Mouse (Mus musculus): ENCODE data around the gene Tbca. TPM values are rescaled to one million over a fixed set of nuclear protein-coding genes. Genes with fewer than 3 reads are reported as not detected.

Tbca gene
- polyA plus RNA-seq (2014; fragmentation: Nextera tagmentation; extraction: Ambion mirVana) = 320 and 330 TPM in 2 replicates

GRCm38 (mm10) chr13:94788771-94789649 is at the start of gene Tbca:
Gene Tbca (plus strand): TSS chr13:94788910.
- Histone ChIP-seq H3K9me3 (ENCODE audit: control insufficient read depth, low read length) (no peaks in the 10 kb centered on the region), H3K4me1 (ENCODE audit: control insufficient read depth, insufficient read depth, low read length) (peaks cover 6% of the 10 kb centered on the region), H3K27me3 (ENCODE audit: control insufficient read depth, insufficient read depth, low read length) (no peaks in the 10 kb centered on the region), H3K27ac (replicated peaks; ENCODE audit: low read depth, low read length) (peak within 1 kb of the TSS; percentile 74; the same call in 1 of the 2 replicates), H3K4me3 (ENCODE audit: low read depth, low read length) (peak within 1 kb of the TSS; percentile 89), H3K36me3 (ENCODE audit: control insufficient read depth, insufficient read depth, low read length) (no peaks in the 10 kb centered on the region), H3K4me2 (ENCODE audit: low read depth, severe bottlenecking) (peak within 1 kb of the TSS; percentile 58), H3K9ac (ENCODE audit: low read length) (peak within 1 kb of the TSS; percentile 94)
- DNase-seq (ENCODE audit: low spot score) = peak; percentile 95
- WGBS = under 1% methylated on average over 64 of the region's 81 CpGs
- peak; percentile 93 for ATAC-seq (ENCODE audit: insufficient number of reproducible peaks, low FRiP score, low TSS enrichment, low read depth)

DNA sequence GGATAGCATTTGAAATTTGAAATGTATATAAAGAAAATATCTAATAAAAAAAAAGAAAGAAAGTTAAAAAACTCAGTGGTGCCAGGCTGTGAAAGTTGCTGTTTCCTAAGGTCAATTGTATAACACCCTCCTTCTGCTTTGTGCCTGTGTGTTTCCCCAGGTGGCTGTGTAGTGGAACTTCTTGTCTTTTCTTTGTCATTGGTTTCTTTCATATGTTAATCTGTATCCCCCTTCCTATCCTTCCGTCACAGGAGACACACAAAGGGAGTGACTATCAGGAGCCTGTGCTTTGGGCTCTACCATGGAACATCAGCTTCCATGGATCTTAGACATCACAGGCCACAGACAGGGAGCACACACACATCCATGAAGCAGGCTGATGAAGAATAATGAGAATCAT is 43.5 kb upstream of the Tbca start:
- no peaks in the 10 kb centered on the region for H3K9me3 ChIP-seq (ENCODE audit: control insufficient read depth, low read length)
- no peak overlapping the region for H3K4me2 ChIP-seq (ENCODE audit: low read depth, severe bottlenecking)
- H3K4me3 ChIP-seq (ENCODE audit: low read depth, low read length) = no peak overlapping the region
- H3K9ac ChIP-seq (ENCODE audit: low read length) = no peak overlapping the region
- ATAC-seq (ENCODE audit: insufficient number of reproducible peaks, low FRiP score, low TSS enrichment, low read depth) (no peak), DNase-seq (ENCODE audit: low spot score) (no peak)
- H3K27ac ChIP-seq (replicated peaks; ENCODE audit: low read depth, low read length) = no peak overlapping the region
- H3K4me1 ChIP-seq (ENCODE audit: control insufficient read depth, insufficient read depth, low read length) = no peaks in the 10 kb centered on the region
- no peaks in the 10 kb centered on the region for H3K36me3 ChIP-seq (ENCODE audit: control insufficient read depth, insufficient read depth, low read length)
- WGBS = 63% methylated on average over 1 of the region's 1 CpGs
- no peaks in the 10 kb centered on the region for H3K27me3 ChIP-seq (ENCODE audit: control insufficient read depth, insufficient read depth, low read length)

- Histone ChIP-seq H3K27ac (replicated peaks; ENCODE audit: low read depth, low read length) (no peak overlapping the region), H3K4me2 (ENCODE audit: low read depth, severe bottlenecking) (no peak overlapping the region), H3K27me3 (ENCODE audit: control insufficient read depth, insufficient read depth, low read length) (no peaks in the 10 kb centered on the region), H3K36me3 (ENCODE audit: control insufficient read depth, insufficient read depth, low read length) (no peaks in the 10 kb centered on the region), H3K9ac (ENCODE audit: low read length) (no peak overlapping the region), H3K4me1 (ENCODE audit: control insufficient read depth, insufficient read depth, low read length) (no peaks in the 10 kb centered on the region), H3K4me3 (ENCODE audit: low read depth, low read length) (no peak overlapping the region), H3K9me3 (ENCODE audit: control insufficient read depth, low read length) (no peaks in the 10 kb centered on the region)
- ATAC-seq (ENCODE audit: insufficient number of reproducible peaks, low FRiP score, low TSS enrichment, low read depth) = no peak
- no peak for DNase-seq (ENCODE audit: low spot score)
- 86% methylated on average over 12 of the region's 12 CpGs for WGBS
Observed at GRCm38 (mm10) chr13:94765852-94766251, 22.9 kb upstream of the Tbca start.

DNA sequence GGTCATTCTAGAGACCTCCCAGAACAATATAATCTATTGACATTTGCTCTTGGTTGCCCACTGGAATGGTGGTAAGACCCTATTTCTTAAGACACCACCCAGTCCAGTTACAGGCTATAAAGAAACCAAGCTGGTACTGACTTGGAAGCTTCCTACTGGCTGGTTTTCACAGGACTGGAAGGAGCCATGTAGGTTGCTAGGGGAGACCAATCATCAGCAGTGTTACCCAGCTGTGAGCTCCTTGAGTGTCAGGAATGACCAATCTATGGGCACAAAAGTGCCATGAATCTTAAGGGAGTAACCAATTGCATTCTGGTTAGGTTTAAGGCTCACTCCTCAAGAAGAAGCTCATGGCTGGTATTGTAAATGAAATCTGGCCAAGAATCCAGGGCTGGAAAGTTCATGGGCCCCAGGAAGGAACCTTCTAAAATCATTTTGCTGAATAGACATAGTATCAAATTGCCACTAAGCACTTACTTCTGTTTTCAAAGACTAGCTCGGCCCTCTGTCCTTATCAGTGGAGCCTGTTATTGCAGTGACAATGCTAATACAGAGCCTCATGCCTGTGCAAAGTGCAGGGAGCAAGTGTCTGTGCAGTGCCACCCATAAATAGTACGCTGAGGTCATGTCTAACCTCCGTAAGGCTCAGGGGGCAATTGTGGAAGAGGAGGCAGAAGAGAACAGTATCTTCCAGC is 20.1 kb upstream of the Tbca start:
- Histone ChIP-seq H3K27ac (replicated peaks; ENCODE audit: low read depth, low read length) (no peak overlapping the region), H3K27me3 (ENCODE audit: control insufficient read depth, insufficient read depth, low read length) (no peaks in the 10 kb centered on the region), H3K36me3 (ENCODE audit: control insufficient read depth, insufficient read depth, low read length) (no peaks in the 10 kb centered on the region), H3K9ac (ENCODE audit: low read length) (no peak overlapping the region), H3K4me2 (ENCODE audit: low read depth, severe bottlenecking) (no peak overlapping the region), H3K4me1 (ENCODE audit: control insufficient read depth, insufficient read depth, low read length) (no peaks in the 10 kb centered on the region), H3K4me3 (ENCODE audit: low read depth, low read length) (no peak overlapping the region), H3K9me3 (ENCODE audit: control insufficient read depth, low read length) (no peaks in the 10 kb centered on the region)
- 74% methylated on average over 3 of the region's 3 CpGs for WGBS
- DNase-seq (ENCODE audit: low spot score) = no peak
- ATAC-seq (ENCODE audit: insufficient number of reproducible peaks, low FRiP score, low TSS enrichment, low read depth) = no peak

DNA sequence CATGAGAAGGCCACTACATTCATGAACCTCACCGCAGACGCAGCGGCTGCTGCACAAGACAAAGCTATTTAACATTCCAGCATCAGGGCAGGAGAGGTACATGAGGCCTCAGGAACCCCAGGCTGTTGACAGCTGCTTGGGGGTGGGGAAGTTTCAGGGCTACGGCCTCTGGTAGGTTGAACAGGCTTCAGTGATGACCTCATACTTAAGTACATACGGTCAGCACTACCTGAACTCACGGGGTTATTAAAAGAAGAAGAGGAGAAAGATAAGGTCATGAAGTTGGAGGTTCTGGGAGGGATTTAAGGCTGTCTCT is 19.6 kb upstream of the Tbca start:
- WGBS = 70% methylated on average over 6 of the region's 6 CpGs
- no peak overlapping the region for H3K4me2 ChIP-seq (ENCODE audit: low read depth, severe bottlenecking)
- H3K4me3 ChIP-seq (ENCODE audit: low read depth, low read length) = no peak overlapping the region
- ATAC-seq (ENCODE audit: insufficient number of reproducible peaks, low FRiP score, low TSS enrichment, low read depth) = no peak
- H3K27me3 ChIP-seq (ENCODE audit: control insufficient read depth, insufficient read depth, low read length) = no peaks in the 10 kb centered on the region
- no peak overlapping the region for H3K27ac ChIP-seq (replicated peaks; ENCODE audit: low read depth, low read length)
- H3K36me3 ChIP-seq (ENCODE audit: control insufficient read depth, insufficient read depth, low read length) = no peaks in the 10 kb centered on the region
- no peak for DNase-seq (ENCODE audit: low spot score)
- no peak overlapping the region for H3K9ac ChIP-seq (ENCODE audit: low read length)
- no peaks in the 10 kb centered on the region for H3K9me3 ChIP-seq (ENCODE audit: control insufficient read depth, low read length)
- no peaks in the 10 kb centered on the region for H3K4me1 ChIP-seq (ENCODE audit: control insufficient read depth, insufficient read depth, low read length)

DNA sequence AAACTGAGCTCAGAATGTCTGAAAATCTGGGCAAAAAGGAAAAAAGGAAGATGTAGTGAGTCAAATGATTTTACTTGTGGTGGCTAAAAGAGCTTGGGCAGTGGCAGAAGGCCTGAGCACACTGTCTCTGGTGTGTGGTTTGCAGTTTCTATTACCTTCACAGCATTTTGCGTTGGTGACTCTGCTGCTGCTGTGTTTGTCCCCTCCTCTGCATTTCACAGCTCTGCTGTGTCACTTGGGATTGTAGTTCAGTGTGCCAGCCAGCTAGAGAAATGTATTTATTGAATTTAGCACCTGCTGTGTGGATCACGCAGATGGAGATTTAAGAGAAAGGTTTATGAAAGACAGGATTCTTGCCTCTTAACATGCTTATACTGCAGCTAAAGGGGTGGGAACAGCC is 1.8 kb upstream of the Tbca start:
- no peak overlapping the region for H3K4me3 ChIP-seq (ENCODE audit: low read depth, low read length)
- ATAC-seq (ENCODE audit: insufficient number of reproducible peaks, low FRiP score, low TSS enrichment, low read depth) = no peak
- no peaks in the 10 kb centered on the region for H3K9me3 ChIP-seq (ENCODE audit: control insufficient read depth, low read length)
- no peak for DNase-seq (ENCODE audit: low spot score)
- 64% methylated on average over 2 of the region's 2 CpGs for WGBS
- H3K27me3 ChIP-seq (ENCODE audit: control insufficient read depth, insufficient read depth, low read length) = no peaks in the 10 kb centered on the region
- no peak overlapping the region for H3K9ac ChIP-seq (ENCODE audit: low read length)
- H3K4me2 ChIP-seq (ENCODE audit: low read depth, severe bottlenecking) = no peak overlapping the region
- peaks cover 6% of the 10 kb centered on the region for H3K4me1 ChIP-seq (ENCODE audit: control insufficient read depth, insufficient read depth, low read length)
- H3K36me3 ChIP-seq (ENCODE audit: control insufficient read depth, insufficient read depth, low read length) = no peaks in the 10 kb centered on the region
- H3K27ac ChIP-seq (replicated peaks; ENCODE audit: low read depth, low read length) = no peak overlapping the region

DNA sequence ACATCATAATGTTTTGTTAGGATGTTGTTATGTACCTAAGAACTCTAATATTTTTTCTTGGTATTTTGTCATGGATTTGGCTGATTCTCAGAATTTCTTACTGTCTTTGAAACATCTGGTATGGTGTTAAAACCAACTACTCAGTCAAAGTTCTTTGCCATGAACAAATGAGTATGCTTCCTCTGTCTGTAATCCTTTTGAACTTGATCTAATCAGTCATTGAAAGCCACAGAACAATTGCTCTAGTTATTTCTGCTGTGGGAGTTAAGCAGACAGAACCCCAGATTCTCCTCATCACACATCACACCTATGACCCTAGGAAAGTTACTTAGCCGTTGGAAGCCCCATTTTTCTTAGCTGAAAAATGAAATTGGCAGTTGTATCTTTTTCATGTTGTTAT is 6.0 kb downstream of the Tbca start:
- DNase-seq (ENCODE audit: low spot score) (no peak), ATAC-seq (ENCODE audit: insufficient number of reproducible peaks, low FRiP score, low TSS enrichment, low read depth) (no peak)
- no peaks in the 10 kb centered on the region for H3K36me3 ChIP-seq (ENCODE audit: control insufficient read depth, insufficient read depth, low read length)
- no peak overlapping the region for H3K4me3 ChIP-seq (ENCODE audit: low read depth, low read length)
- H3K27me3 ChIP-seq (ENCODE audit: control insufficient read depth, insufficient read depth, low read length) = no peaks in the 10 kb centered on the region
- whole genome bisulfite sequencing = 65% methylated on average over 1 of the region's 1 CpGs
- peaks cover 5% of the 10 kb centered on the region for H3K4me1 ChIP-seq (ENCODE audit: control insufficient read depth, insufficient read depth, low read length)
- H3K9me3 ChIP-seq (ENCODE audit: control insufficient read depth, low read length) = no peaks in the 10 kb centered on the region
- no peak overlapping the region for H3K4me2 ChIP-seq (ENCODE audit: low read depth, severe bottlenecking)
- H3K27ac ChIP-seq (replicated peaks; ENCODE audit: low read depth, low read length) = no peak overlapping the region
- no peak overlapping the region for H3K9ac ChIP-seq (ENCODE audit: low read length)

- Histone ChIP-seq H3K27me3 (ENCODE audit: control insufficient read depth, insufficient read depth, low read length) (no peaks in the 10 kb centered on the region), H3K9ac (ENCODE audit: low read length) (no peak overlapping the region), H3K9me3 (ENCODE audit: control insufficient read depth, low read length) (no peaks in the 10 kb centered on the region), H3K4me1 (ENCODE audit: control insufficient read depth, insufficient read depth, low read length) (peaks cover 12% of the 10 kb centered on the region), H3K27ac (replicated peaks; ENCODE audit: low read depth, low read length) (no peak overlapping the region), H3K36me3 (ENCODE audit: control insufficient read depth, insufficient read depth, low read length) (no peaks in the 10 kb centered on the region), H3K4me3 (ENCODE audit: low read depth, low read length) (no peak overlapping the region), H3K4me2 (ENCODE audit: low read depth, severe bottlenecking) (no peak overlapping the region)
- DNase-seq (ENCODE audit: low spot score) = no peak
- WGBS = 73% methylated on average over 5 of the region's 5 CpGs
- no peak for ATAC-seq (ENCODE audit: insufficient number of reproducible peaks, low FRiP score, low TSS enrichment, low read depth)
Observed at GRCm38 (mm10) chr13:94803480-94804057, 14.9 kb downstream of the Tbca start.
